Mouse (Mus musculus) spleen, postnatal 4 days (tissue): ENCODE measurements around the gene App.

Source experiments
- DNase-seq, 2 experiments: peaks; one replicate each; pipeline ENCODE4 v3.0.0; 2022; ENCODE audit warnings: low spot score in 2 of 2

App gene

DNA sequence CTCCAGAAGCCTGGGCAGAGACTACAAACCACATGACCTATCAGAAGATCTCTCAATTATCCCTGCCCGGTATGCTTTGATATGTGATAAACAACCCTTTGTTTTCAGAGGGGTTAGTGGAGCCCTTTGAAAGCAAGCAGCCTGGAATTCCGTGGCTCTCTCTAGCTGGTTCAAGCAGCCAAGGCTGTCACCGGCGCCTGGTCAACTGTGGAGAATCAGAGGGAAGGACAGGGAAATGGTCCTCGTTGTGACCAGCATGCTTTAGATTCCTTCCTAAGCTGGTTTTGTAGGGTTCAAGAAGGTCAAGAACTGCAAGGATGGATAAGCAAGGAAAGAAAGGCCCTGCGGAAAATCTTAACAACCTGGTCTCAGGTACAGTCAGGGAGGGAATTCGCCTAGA is 21.9 kb downstream of the App start:
- no peak for DNase-seq

DNA sequence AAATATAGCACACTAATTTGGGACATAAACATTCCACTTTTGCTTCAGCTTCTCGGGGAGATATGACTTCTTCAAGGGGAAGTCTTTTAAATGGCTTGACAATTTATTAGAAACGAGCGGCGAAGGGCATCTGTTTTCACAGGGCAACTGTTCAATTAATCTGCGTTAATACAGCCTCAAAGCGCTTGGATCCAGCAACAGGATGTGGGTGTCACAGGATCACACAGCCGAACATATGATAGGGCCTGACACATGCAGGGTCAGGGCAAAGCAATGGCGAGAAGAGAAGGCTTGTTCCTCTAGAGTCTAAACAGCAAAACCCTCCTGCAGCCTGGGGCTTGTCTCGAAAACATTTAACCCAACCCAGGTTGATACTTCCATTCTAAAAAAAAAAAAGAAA is 22.7 kb downstream of the App start:
- no peak for DNase-seq

DNA sequence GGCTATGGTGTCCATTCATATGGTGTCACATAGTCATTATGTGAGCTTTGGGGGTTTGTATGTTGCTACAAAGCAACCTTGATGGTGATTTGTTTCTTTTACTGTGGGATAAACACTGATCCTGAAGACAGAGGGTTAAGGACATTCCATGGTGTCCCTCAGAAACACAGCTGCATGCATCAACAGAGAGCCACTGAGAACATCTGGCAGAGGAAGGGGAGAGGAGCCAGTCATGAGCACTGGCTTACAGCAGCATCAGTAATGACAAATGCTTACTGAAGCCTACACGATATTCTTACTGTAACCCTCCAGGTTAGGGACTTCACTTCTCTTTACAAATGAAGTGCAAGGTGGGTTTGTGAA is 24.1 kb downstream of the App start:
- no peak for DNase-seq

DNA sequence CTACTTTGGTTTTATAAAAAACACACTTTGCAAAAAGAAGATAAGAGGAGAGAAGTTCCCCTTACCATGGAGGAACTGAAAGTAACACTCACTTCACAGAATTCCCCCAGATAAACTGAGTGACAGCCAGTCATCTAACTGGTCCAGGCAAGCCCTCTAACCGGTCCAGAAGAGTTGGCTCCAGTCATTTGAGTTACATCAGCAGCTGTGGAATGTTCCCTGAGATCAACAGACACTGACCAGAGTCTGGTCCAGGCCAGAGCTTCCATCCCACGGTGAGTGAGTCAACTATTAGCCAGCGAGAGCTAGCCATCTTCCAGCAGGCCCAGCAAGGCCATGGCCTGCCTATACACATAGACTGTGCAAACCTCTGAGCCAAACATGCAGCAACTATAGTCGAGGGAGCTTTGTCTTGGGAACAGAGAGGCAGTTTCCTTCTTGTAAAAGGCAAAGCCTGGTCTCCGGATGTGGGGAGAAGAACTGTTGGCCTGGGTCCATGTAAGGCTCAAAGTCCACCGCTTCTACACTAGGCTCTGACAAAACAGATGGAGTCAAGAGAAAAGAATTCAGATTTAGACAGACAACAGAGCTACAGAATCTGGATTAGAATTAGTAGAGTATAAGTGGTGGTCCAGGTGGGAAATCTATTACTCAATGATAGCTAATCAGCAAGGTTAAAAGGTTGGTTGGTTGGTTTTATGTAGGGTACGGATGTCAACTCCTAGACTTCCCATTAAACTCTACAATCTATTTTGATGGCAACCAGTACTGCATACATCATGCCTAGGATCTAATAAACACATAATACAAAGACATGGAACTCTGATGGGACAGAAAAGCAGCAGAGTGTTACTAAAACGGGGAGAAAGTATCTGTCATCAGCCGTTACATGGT is 24.7 kb downstream of the App start:
- no peak for DNase-seq

DNA sequence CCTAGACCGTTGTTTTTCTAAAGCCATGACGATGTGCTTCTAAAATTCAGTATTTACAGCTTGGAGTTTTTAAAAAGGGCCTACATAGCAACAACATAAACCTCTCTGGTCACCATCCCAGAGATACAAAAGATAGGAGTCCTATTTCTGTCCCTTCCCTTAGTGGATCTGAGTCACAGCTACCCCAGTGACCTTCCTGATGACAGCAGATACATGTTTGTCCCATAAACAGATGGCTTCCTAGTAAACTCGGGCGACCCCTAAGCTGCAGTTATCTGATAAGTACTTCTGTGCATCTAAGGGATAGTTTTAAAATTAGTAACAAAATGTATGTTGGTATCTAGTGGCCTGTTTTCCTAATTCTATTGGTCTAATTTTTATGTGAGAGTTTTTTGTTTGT is 26.1 kb downstream of the App start:
- no peak for DNase-seq

DNA sequence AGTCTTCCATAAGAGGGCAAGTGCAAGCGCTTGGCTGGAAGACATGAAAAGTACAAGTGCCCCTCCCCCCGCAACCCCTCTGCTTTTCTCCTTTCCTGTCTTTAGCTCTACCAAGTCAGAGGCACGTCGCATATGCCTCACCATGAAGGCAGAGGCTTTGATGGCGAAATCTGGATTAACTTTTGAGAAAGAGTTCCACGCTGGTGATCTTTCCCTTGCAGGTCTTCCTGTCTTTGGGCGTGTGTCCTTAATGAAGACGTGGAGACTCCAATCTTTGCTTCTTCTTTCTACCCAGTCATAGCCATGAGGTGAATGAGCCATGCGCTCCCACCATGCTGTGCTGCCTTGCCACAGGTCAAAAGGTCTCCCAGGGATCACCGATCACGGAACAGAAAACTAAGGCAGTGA is 27.8 kb downstream of the App start:
- DNase-seq, result no peak

DNA sequence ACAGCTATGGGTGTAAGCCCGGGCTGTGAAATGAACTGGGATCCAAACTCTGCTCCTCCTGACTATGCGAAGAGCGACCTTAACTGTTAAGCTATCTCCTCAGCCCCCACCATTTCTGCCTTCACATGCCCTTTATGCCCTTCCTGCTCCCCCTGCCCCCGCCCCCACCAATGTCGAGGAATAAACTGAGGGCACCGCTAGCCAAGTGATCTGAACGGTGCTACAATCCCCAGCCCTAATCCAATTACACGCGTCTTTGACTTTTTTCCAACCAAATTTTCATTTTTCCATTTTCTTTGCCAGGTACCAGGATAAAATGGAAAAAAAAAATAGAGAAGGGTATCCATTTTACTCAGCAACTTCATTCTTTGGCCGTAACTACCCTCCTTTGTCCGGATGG is 28.2 kb downstream of the App start:
- DNase-seq, result no peak

DNA sequence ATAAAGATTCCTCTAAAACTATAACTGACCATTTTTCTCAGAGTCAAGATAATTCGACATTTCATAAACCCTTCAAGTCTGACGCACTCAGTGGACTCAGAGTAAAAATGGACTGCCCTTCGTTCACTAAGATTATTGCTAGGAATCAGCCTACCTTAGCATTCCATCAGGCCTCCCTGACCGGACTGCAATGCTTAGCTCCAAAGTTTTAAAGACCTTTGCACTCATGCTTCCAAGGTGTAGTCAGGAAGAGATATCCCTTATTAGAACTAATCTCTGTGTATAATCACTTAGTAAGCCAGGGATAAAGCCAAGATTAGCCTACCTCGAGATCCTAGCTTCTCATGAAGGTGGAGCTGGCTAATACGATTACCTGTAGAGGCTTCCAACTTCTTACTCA is 29.2 kb downstream of the App start:
- DNase-seq, result no peak

DNA sequence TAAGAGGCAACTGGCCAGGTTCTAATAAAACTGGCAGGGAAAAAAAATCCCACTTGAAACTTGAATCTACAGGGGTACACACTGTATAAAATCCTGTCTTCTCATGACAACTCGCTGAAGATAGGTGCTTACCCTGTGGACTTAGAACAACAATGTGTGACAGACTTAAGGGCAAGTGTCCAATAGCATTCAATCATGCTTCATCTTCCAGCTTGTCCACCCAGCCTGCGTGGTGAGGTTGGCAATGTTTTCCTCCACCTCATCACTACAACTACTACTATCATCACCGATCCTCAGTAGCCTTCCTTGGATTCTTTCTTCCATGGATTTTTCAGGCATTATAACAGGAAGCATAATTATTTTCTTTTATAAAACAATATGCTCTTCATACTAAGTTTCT is 29.7 kb downstream of the App start:
- DNase-seq, result no peak

DNA sequence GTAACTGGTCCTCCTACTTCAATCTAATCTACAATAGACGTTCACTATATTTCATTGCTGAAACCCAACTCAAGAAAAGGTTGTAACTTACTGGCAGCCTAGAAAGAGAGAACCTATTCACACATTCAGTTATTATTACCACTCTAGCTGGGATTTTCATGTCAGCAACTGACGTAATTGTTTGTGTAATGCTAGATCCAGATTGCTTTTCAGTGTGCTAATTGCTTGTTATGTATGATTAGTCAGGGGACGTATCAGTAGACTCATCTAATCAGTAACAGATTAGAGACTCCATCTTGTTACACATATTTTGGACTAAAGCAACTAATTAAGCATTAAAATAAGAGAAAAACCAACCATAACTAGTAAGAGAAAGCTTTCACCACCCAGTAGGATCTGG is 30.4 kb downstream of the App start:
- DNase-seq, result no peak

DNA sequence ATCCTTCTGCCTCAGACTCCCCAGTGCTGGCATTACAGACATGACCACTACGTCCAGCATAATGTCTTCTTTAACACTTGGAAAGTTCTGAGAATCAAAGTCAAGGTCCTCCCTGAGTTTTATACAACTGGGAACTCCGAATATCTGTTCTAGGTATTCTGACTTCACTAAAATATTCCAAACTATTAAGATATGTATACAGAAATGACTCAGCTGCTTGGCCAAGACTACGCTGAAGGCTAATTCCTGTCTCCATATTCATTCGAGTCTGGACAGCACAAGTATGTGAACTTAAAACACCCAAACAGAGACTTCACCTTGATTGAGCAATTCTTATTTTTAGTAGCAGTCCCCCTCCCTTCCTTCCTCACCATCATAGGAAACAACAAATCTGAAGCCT is 32.2 kb downstream of the App start:
- no peak for DNase-seq

DNA sequence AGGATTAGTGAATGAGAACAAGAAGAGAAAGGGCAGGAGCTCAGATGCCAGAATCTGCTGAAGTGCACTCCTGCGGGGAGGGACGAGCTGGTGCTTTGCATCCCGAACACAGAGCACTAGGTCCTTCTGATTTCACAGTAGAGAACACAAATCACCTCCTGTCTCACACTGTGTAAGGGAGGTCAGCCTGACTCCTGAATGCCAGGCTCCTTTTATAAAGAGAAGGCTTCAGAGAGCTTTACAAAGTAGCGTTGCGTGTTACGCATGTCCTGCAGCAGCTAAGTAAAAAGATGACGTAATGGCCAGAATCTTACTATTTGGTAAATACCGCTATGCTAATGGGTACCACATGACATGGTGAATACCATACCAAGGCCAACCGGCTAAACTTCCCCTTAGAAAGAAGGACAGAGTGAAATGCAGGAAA is 34.4 kb downstream of the App start:
- no peak for DNase-seq

DNA sequence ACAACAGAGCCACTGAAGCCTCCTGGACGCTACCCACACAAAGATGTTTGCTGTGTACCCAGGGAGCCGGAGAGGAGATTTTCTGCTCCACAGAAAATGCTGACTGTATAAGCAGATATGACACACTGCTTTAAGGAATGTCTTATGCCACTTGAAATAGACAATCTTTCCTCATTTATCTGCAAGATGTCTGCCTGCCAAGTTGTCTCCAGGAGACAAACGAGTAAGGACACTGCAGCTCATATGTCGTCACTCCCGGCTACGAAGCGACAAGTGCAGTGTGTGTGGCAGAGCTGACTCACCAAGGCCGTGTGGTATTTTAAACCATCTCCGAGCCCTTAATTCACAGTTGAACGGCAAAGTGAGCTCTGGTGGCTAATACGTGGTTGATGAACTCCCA is 36.2 kb downstream of the App start:
- DNase-seq, result no peak

DNA sequence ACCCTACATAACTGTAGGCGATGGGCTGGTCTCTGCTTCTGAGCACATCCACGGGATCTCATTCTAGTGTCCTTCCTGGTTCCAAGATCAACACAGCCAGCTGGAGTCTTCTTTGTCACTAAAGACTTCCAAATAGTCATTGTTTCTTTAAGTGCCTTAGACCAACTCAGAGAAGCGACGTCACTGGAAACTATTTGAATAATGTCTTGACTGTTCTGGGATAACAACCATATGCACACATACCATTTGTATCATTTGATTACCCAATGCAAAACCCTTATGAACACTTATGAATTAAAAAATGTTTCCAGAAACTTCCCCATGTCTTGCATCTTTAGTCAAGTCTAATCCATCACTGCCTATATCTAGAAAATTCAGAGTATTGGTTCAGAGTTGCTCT is 37.5 kb downstream of the App start:
- no peak for DNase-seq

DNA sequence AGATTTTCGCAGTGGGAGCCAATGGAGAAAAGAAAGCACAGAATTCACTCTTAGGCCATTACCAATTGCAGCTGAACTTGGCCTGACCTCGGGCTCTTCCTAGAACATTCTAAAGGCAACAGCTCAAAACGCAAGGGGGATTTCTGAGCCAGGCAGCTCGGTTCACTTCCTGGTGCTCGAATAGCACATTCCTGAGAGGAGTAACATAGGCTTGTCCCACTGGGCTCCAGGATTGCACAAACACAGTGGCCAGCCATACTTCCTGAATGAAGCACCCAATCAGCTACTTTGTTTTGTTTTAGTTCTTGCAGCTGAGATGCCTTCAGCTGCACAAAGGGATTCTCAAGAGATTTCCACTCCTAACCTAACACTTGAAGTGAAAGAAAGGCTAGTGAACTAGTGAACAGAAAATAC is 40.1 kb downstream of the App start:
- DNase-seq, result no peak

DNA sequence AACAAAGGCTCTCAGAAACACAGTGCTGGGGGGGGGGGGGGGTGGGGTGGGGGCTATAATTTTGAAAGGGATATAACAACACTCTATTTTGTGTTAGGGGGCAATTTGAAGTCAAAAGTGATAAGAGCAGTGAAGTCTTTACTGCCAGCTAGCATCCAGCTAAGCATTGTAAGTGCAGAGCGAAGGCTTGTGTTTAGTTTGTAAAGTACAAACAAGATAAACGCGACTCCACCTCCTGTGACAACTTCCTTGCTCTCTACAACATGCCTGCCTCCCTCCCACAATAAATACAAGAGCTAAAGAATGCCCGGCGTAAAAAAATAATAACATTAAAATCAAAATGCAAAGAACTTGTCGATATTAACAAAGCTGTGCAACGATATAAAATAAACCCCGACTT is 40.5 kb downstream of the App start:
- DNase-seq, result no peak

DNA sequence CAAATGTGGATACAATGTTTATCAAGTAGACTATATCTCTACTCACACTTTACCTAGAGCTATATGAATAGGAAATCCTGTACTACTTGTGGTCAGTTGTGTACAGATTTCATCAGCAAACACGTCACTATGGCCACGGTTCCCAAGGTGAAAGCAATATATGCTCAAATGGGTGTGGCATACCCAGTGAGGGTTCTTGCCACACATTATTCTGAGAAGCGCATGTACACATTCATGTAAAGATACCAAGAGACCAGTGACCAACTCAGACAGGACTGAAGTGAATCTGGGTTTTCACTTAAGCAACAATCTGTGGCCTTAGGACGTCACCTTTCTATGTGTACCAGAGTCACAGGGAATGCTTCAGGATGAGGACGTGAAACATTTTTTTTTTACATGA is 41.4 kb downstream of the App start:
- DNase-seq, result no peak

DNA sequence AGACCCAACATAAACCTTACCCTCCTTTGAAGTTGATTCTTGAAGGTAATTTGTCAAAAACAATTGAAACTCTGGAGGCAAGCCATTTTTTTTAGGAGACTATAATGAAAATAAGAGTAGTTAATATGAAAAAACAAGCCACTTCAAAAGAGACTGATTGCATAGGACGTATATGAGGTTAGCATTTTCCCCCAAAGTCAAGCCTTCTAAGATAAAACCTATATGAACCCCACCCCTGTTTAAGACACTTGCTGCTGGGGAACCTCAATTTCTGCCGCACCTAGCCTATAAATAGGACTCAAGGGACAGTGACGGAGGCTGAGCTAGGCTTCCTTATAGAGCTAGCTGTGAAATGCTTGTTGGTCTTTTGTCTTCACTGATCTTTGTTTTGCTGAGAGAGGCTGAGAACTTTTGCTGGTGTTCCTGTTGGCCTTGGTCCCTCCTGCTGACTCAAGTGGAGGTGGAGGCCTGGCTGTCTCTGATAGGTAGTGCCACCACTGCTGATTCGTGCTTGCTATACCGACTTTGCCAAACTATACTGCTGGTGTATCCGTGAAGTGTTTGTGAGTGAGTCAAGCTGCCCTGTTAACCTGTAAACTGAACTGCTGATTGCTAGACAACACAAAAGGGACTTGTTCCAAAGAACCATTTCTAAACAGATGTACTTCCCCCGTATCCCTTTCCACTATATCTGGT is 42.6 kb downstream of the App start:
- no peak for DNase-seq

DNA sequence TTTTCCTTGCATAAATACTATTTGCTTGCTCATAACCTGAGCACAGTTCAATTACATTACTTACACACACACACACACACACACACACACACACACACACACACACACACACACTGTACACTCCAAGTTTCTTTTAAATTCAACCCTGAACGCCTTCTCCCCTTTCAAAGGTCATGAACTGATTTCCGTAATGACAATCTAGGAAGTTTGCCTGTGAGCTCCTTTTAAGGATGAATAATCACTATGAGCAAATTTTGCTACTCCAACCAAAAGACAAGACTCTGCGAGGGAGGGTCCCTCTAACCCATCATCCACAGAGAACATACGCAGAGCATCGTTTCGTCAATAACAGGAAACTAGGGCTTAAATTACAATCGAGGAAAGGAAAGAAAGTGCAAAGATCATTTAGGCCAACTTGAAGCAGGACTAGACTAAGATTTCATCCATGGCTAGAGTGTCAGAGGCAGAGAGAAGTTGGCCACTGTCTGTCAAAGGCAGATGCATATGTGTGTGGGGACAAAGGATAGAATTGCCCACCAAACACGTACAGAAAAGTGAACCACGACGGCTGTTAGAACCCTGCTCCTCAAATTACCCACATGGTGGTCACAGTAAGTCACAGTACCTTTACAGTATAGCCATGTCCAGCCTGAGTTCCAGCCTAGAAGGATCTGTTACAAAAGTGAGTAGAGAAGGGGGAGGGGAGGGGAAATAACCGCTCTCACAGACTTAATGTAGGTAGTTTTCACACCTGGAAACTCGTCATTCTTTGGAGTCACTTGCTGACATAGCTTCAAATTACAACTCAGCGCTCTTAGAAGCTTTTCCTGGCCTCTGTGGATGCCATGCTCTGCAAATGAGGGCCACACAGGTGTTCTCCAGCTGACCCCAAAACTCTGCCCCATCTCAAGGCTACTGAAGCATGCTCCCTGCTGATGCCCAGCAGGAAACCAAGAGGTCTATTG is 44.6 kb downstream of the App start:
- DNase-seq, result no peak

DNA sequence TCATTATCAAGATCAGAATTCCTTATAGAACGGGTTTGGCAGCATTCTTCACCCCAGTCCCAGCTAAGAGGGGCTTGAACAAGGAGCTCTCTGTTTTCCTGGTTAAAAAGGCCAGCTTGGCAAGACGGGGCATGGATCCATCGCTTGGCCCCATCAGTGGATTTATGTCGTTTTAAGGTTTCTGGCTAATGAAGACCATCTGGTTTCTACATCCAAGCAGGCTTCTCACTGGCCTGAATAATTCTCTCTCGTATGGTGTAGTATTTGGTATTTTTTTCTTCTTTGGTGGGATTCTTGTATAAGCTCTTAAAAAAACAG is 45.3 kb downstream of the App start:
- no peak for DNase-seq

DNA sequence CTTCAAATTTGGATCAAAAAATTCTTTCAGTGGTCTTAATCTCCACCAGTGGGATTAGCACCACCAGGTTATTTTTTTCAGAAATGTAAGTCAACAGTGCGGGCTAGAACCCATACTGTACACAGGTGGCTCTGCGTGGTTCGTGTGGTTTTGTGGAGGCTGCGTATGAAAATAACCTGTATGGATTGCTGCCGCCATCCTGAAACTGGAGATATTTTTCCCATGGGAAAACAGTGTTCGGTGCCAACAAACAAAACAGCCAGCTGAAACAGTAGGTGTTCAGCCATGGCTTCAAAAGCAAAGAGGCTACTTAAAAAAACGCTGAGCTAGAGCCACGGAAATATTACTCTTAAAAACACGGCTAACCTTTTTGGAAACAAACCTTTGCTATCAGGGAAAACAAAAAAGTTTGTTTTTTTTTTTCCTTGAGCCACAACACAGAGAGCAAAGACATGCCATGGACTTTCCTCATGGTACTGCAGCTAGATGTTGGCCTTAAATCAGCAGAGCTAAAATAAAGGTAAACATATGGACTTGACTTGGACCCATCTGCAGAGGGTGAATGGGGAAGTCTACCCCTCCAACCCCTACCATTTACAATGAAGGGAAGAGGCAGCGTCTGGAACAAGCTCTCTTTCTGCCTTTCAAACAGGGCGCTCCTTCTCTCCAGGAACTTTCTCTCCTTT is 45.8 kb downstream of the App start:
- no peak for DNase-seq

DNA sequence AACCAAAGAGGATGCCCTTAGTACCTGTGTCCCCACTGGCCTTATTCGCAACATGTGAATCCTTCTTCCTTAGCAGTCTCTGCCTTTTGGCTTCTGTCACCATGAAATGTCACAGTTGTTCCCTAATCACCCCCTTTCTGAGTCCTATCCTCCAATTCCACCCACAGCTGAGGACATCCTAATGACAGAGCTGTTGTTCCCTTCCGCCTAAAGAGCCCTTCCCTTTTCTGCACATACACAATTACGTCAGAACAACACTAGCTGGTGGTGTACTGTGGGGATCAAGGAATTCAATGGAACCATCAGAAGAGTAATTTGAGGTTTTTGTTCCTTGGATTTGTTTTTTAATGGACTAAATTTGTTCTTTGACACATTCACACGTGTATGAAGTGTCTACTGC is 48.9 kb downstream of the App start:
- DNase-seq, result no peak
